Mouse (Mus musculus): ENCODE results near the gene Elavl3. TPM values are rescaled to one million over a fixed set of nuclear protein-coding genes. Genes with fewer than 3 reads are reported as not detected.

Elavl3 gene
- polyA plus RNA-seq, 1 experiment from 2014 or later: 86.9 TPM

- 86% methylated on average over 3 of the region's 3 CpGs for WGBS
- no peak overlapping the region for H3K9ac ChIP-seq
- no peak overlapping the region for H3K4me3 ChIP-seq
- no peaks in the 10 kb centered on the region for H3K36me3 ChIP-seq
- ATAC-seq (ENCODE audit: low read depth): no peak
- H3K4me2 ChIP-seq: no peak overlapping the region
- H3K27ac ChIP-seq (replicated peaks): no peak overlapping the region
- H3K9me3 ChIP-seq: no peaks in the 10 kb centered on the region
- H3K27me3 ChIP-seq: peaks cover 15% of the 10 kb centered on the region
- no peaks in the 10 kb centered on the region for H3K4me1 ChIP-seq (replicated peaks)
Measured at GRCm38 (mm10) chr9:21996178-21996867, 55.5 kb downstream of the Elavl3 start.

- Histone ChIP-seq H3K27ac (replicated peaks) (no peak overlapping the region), H3K4me3 (no peak overlapping the region), H3K36me3 (no peaks in the 10 kb centered on the region), H3K4me2 (no peak overlapping the region), H3K9me3 (no peaks in the 10 kb centered on the region), H3K27me3 (peaks cover 56% of the 10 kb centered on the region), H3K4me1 (replicated peaks) (peaks cover 28% of the 10 kb centered on the region), H3K9ac (no peak overlapping the region)
- no peak for ATAC-seq (ENCODE audit: low read depth)
- 86% methylated on average over 4 of the region's 4 CpGs for WGBS
Measured at GRCm38 (mm10) chr9:21992227-21992626, 59.6 kb downstream of the Elavl3 start.

GRCm38 (mm10) chr9:21989230-21990110 is 62.4 kb downstream of the Elavl3 start, which contains the start of gene Rgl3:
Gene Rgl3 (minus strand): TSS chr9:21989446.
- WGBS: under 1% methylated on average over 41 of the region's 42 CpGs
- peak within 1 kb of the TSS; percentile 60 for H3K9ac ChIP-seq
- H3K4me2 ChIP-seq: peak within 1 kb of the TSS; percentile 64
- H3K4me3 ChIP-seq: peak within 1 kb of the TSS; percentile 32
- ATAC-seq (ENCODE audit: low read depth): peak; percentile 62
- peaks cover 28% of the 10 kb centered on the region for H3K4me1 ChIP-seq (replicated peaks)
- H3K27ac ChIP-seq (replicated peaks): no peak within 1 kb of the TSS
- no peaks in the 10 kb centered on the region for H3K9me3 ChIP-seq
- H3K27me3 ChIP-seq: peaks cover 68% of the 10 kb centered on the region
- H3K36me3 ChIP-seq: no peaks in the 10 kb centered on the region

- Histone ChIP-seq H3K36me3 (no peaks in the 10 kb centered on the region), H3K27me3 (peaks cover 68% of the 10 kb centered on the region), H3K9ac (peak overlapping the region; percentile 60), H3K4me3 (peak overlapping the region; percentile 32), H3K4me2 (peak overlapping the region; percentile 64), H3K4me1 (replicated peaks) (peaks cover 28% of the 10 kb centered on the region), H3K9me3 (no peaks in the 10 kb centered on the region), H3K27ac (replicated peaks) (no peak overlapping the region)
- ATAC-seq (ENCODE audit: low read depth): 0 out of 2 replicates have a peak, but pooled peaks have one; percentile 20
- WGBS: under 1% methylated on average over 32 of the region's 32 CpGs
Measured at GRCm38 (mm10) chr9:21988421-21989101, 63.3 kb downstream of the Elavl3 start.

- Histone ChIP-seq H3K9ac (peak overlapping the region; percentile 60; the same call in 1 of the 2 replicates), H3K4me1 (replicated peaks) (peaks cover 28% of the 10 kb centered on the region), H3K9me3 (no peaks in the 10 kb centered on the region), H3K27ac (replicated peaks) (no peak overlapping the region), H3K27me3 (peaks cover 68% of the 10 kb centered on the region), H3K36me3 (no peaks in the 10 kb centered on the region), H3K4me2 (peak overlapping the region; percentile 64), H3K4me3 (peak overlapping the region; percentile 32)
- WGBS: 9% methylated on average over 36 of the region's 36 CpGs
- no peak for ATAC-seq (ENCODE audit: low read depth)
Measured at GRCm38 (mm10) chr9:21987592-21988342, 64.1 kb downstream of the Elavl3 start.

- Histone ChIP-seq H3K9ac (no peak overlapping the region), H3K4me3 (no peak overlapping the region), H3K36me3 (no peaks in the 10 kb centered on the region), H3K27me3 (peaks cover 29% of the 10 kb centered on the region), H3K27ac (replicated peaks) (no peak overlapping the region), H3K4me1 (replicated peaks) (peaks cover 12% of the 10 kb centered on the region), H3K4me2 (no peak overlapping the region), H3K9me3 (no peaks in the 10 kb centered on the region)
- WGBS: 22% methylated on average over 3 of the region's 3 CpGs
- no peak for ATAC-seq (ENCODE audit: low read depth)
Measured at GRCm38 (mm10) chr9:21983911-21984310, 67.9 kb downstream of the Elavl3 start.

GRCm38 (mm10) chr9:21978398-21979128 is 73.3 kb downstream of the Elavl3 start:
- Histone ChIP-seq H3K27me3 (no peaks in the 10 kb centered on the region), H3K27ac (replicated peaks) (no peak overlapping the region), H3K4me3 (no peak overlapping the region), H3K36me3 (no peaks in the 10 kb centered on the region), H3K4me2 (no peak overlapping the region), H3K4me1 (replicated peaks) (no peaks in the 10 kb centered on the region), H3K9ac (no peak overlapping the region), H3K9me3 (no peaks in the 10 kb centered on the region)
- WGBS: 88% methylated on average over 4 of the region's 4 CpGs
- no peak for ATAC-seq (ENCODE audit: low read depth)

- Histone ChIP-seq H3K36me3 (no peaks in the 10 kb centered on the region), H3K4me2 (no peak overlapping the region)
- WGBS: 22% methylated on average over 2 of the region's 2 CpGs
Measured at GRCm38 (mm10) chr9:21977972-21978371, 73.9 kb downstream of the Elavl3 start.

GRCm38 (mm10) chr9:21977331-21977730 is 74.5 kb downstream of the Elavl3 start:
- no peak overlapping the region for H3K4me2 ChIP-seq
- H3K27ac ChIP-seq (replicated peaks): no peak overlapping the region
- H3K27me3 ChIP-seq: no peaks in the 10 kb centered on the region
- no peaks in the 10 kb centered on the region for H3K36me3 ChIP-seq
- no peak overlapping the region for H3K9ac ChIP-seq
- H3K4me3 ChIP-seq: no peak overlapping the region
- no peaks in the 10 kb centered on the region for H3K9me3 ChIP-seq
- H3K4me1 ChIP-seq (replicated peaks): no peaks in the 10 kb centered on the region
- 79% methylated on average over 5 of the region's 5 CpGs for WGBS
- ATAC-seq (ENCODE audit: low read depth): no peak

More at GRCm38 (mm10) chr9:21977972-21978371, 73.9 kb downstream of the Elavl3 start:
- no peaks in the 10 kb centered on the region for H3K4me1 ChIP-seq (replicated peaks)
- H3K4me3 ChIP-seq: no peak overlapping the region
- H3K27me3 ChIP-seq: no peaks in the 10 kb centered on the region
- H3K9ac ChIP-seq: no peak overlapping the region
- no peaks in the 10 kb centered on the region for H3K9me3 ChIP-seq
- no peak for ATAC-seq (ENCODE audit: low read depth)
- no peak overlapping the region for H3K27ac ChIP-seq (replicated peaks)

- Histone ChIP-seq H3K27ac (replicated peaks) (no peak overlapping the region), H3K9me3 (no peaks in the 10 kb centered on the region)
Measured at GRCm38 (mm10) chr9:21976626-21977175, 75.1 kb downstream of the Elavl3 start.

GRCm38 (mm10) chr9:21969304-21969703 is 82.5 kb downstream of the Elavl3 start:
- Histone ChIP-seq H3K27ac (replicated peaks) (no peak overlapping the region), H3K4me1 (replicated peaks) (no peaks in the 10 kb centered on the region), H3K27me3 (peaks cover 4% of the 10 kb centered on the region), H3K4me2 (no peak overlapping the region), H3K9me3 (no peaks in the 10 kb centered on the region), H3K36me3 (no peaks in the 10 kb centered on the region), H3K4me3 (no peak overlapping the region), H3K9ac (no peak overlapping the region)
- 92% methylated on average over 4 of the region's 4 CpGs for WGBS
- no peak for ATAC-seq (ENCODE audit: low read depth)

More at GRCm38 (mm10) chr9:21976626-21977175, 75.1 kb downstream of the Elavl3 start:
- WGBS: 90% methylated on average over 10 of the region's 10 CpGs
- Histone ChIP-seq H3K4me1 (replicated peaks) (no peaks in the 10 kb centered on the region), H3K36me3 (no peaks in the 10 kb centered on the region), H3K27me3 (no peaks in the 10 kb centered on the region), H3K9ac (no peak overlapping the region), H3K4me3 (no peak overlapping the region), H3K4me2 (no peak overlapping the region)
- ATAC-seq (ENCODE audit: low read depth): no peak

Measured in neural tube, embryonic 13.5 days (tissue).